Mouse (Mus musculus): Measurements from ENCODE around the gene Mcm3. TPM values are rescaled to one million over a fixed set of nuclear protein-coding genes. Genes with fewer than 3 reads are reported as not detected.
"Not testable (repeated sequence)": the region's sequence is repeated elsewhere in the genome, so short reads cannot be mapped to it uniquely, and the experiment has no call there.

The Mcm3 gene
- polyA plus RNA-seq, 1 experiment from 2014 or later: 84.3 TPM

DNA sequence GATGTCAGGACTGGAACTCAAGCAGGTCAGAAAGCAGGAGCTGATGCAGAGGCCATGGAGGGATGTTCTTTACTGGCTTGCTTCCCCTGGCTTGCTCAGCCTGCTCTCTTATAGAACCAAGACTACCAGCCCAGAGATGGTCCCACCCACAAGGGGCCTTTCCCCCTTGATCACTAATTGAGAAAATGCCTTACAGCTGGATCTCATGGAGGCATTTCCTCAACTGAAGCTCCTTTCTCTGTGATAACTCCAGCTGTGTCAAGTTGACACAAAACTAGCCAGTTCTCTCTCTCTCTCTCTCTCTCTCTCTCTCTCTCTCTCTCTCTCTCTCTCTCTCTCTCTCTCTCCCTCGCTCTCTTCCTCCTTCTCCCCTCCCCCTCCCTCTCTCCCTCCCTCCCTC is 29.6 kb downstream of the Mcm3 start, which contains the start of gene Il17f:
TSS of gene Il17f (minus strand) at position 101 of the 400 bp plus-strand sequence.
- not testable (repeated sequence) for H3K4me2 ChIP-seq (ENCODE audit: low read depth, low read length); H3K27ac ChIP-seq (ENCODE audit: low read length); H3K9me3 ChIP-seq (replicated peaks; ENCODE audit: control insufficient read depth, low read length); H3K4me3 ChIP-seq (ENCODE audit: low read length); H3K36me3 ChIP-seq (ENCODE audit: control insufficient read depth, insufficient read depth); H3K4me1 ChIP-seq (ENCODE audit: control insufficient read depth, insufficient read depth, low read length); H3K27me3 ChIP-seq (ENCODE audit: control insufficient read depth, insufficient read depth, low read length); ATAC-seq (replicated peaks; ENCODE audit: extremely low read depth, insufficient read depth, low FRiP score); H3K9ac ChIP-seq (ENCODE audit: low read length)
- 60% methylated on average over 1 of the region's 1 CpGs for WGBS

DNA sequence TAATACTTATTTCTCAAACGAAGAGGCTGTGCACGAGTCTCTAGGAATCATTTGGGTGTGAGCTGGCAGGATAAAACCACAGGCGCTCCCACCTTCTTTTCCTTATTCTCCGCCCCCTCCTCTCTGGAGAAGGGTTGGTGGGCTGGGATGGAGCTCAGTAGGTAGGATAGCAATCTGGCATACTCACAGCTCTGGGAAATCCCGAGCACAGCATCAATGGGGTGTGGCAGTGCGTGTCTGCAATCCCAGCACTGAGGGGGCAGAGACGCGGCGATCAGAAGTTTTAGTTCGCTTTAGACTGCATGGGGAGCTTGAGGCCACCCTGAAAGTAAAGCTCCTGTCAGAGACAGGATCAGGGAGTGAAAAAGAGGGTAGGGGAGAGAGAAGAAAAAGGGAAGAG is 31.7 kb downstream of the Mcm3 start:
- no peak overlapping the region for H3K27ac ChIP-seq (ENCODE audit: low read length)
- no peaks in the 10 kb centered on the region for H3K4me1 ChIP-seq (ENCODE audit: control insufficient read depth, insufficient read depth, low read length)
- no peak overlapping the region for H3K4me3 ChIP-seq (ENCODE audit: low read length)
- H3K9me3 ChIP-seq (replicated peaks; ENCODE audit: control insufficient read depth, low read length): no peaks in the 10 kb centered on the region
- no peaks in the 10 kb centered on the region; the same call in 1 of the 2 replicates for H3K27me3 ChIP-seq (ENCODE audit: control insufficient read depth, insufficient read depth, low read length)
- WGBS: 52% methylated on average over 10 of the region's 10 CpGs
- H3K36me3 ChIP-seq (ENCODE audit: control insufficient read depth, insufficient read depth): no peaks in the 10 kb centered on the region
- no peak overlapping the region for H3K9ac ChIP-seq (ENCODE audit: low read length)
- ATAC-seq (replicated peaks; ENCODE audit: extremely low read depth, insufficient read depth, low FRiP score): no peak
- peak overlapping the region; percentile 22; the same call in 1 of the 2 replicates for H3K4me2 ChIP-seq (ENCODE audit: low read depth, low read length)

DNA sequence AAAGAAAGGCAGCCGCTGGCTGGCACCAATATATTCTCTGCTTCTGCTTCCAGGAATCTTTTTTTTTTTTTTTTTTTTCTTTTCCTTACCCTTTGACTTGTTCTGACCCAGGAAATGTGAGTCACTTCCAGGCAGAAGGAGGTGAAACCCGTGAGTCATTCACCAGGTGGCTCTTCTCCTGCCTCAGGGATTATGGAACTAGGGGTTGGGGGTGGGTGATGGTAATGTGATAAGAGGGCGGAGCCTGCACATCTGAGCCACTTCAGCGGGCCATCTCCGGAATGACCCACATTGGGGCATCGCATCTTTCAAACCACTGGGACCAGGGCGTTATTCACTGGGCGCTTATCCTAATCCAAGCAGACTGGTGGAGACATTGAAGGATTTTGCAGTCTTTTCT is 33.1 kb downstream of the Mcm3 start:
- Histone ChIP-seq H3K4me1 (ENCODE audit: control insufficient read depth, insufficient read depth, low read length) (no peaks in the 10 kb centered on the region), H3K4me3 (ENCODE audit: low read length) (no peak overlapping the region), H3K36me3 (ENCODE audit: control insufficient read depth, insufficient read depth) (no peaks in the 10 kb centered on the region), H3K9ac (ENCODE audit: low read length) (no peak overlapping the region), H3K27me3 (ENCODE audit: control insufficient read depth, insufficient read depth, low read length) (no peaks in the 10 kb centered on the region; the same call in 1 of the 2 replicates), H3K9me3 (replicated peaks; ENCODE audit: control insufficient read depth, low read length) (no peaks in the 10 kb centered on the region), H3K27ac (ENCODE audit: low read length) (no peak overlapping the region), H3K4me2 (ENCODE audit: low read depth, low read length) (no peak overlapping the region)
- 46% methylated on average over 8 of the region's 8 CpGs for WGBS
- no peak for ATAC-seq (replicated peaks; ENCODE audit: extremely low read depth, insufficient read depth, low FRiP score)

DNA sequence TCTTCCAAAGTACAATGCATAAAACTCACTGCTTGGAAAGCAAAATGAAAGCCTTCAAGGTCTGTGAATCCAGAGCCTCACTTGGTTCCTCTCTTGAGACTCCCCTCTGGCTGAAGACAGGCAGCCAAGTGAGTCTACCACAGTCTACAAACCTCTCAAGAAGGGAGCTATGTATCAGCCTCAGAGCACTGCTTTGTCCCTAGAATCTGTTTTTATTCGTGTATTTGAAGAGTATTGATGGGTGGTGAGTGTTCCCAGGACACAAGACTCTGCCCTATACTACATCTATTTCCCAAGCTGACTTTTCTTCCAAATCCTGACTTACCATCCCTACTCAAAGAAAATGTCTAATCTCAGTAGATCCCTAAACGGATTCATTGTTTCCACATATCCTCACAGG is 41.7 kb downstream of the Mcm3 start:
- Histone ChIP-seq H3K9me3 (replicated peaks; ENCODE audit: control insufficient read depth, low read length) (no peaks in the 10 kb centered on the region), H3K4me3 (ENCODE audit: low read length) (no peak overlapping the region), H3K27ac (ENCODE audit: low read length) (no peak overlapping the region), H3K9ac (ENCODE audit: low read length) (no peak overlapping the region), H3K4me1 (ENCODE audit: control insufficient read depth, insufficient read depth, low read length) (no peaks in the 10 kb centered on the region), H3K4me2 (ENCODE audit: low read depth, low read length) (no peak overlapping the region), H3K27me3 (ENCODE audit: control insufficient read depth, insufficient read depth, low read length) (no peaks in the 10 kb centered on the region), H3K36me3 (ENCODE audit: control insufficient read depth, insufficient read depth) (no peaks in the 10 kb centered on the region)
- no peak for ATAC-seq (replicated peaks; ENCODE audit: extremely low read depth, insufficient read depth, low FRiP score)
- 64% methylated on average over 2 of the region's 2 CpGs for WGBS

DNA sequence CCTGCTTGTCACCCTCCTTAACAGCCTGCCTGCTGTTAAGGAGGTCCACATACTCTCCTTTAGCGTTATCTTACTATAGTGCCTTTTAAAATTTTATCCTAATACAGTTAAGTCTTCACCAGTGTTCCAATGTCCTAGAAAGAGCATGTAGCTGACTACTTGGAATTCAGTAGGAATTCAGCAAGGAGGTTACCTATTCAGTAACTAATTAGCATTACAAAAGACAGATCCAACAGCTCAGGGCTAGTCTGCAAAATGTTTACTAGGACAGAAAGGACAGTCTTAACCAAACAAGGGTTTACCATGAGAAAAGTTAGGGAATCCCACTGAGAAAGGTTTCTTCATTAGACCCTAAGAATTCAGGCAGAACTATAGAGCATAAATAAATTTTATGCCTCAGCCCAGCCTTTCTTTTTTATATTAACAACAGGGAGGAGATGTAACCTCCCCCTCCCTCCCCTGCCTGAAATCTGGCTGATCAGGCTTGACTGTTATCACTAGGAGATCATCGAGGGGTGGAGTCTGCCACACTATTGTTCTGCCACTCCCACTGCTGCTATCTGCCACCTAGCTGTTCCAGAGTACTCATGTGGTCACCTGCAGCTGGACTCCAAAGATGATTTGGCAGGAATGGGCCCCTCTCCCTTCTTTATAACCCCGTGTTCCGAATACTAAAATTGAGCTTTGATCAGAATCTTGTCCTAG is 45.9 kb downstream of the Mcm3 start:
- whole genome bisulfite sequencing: 81% methylated on average over 4 of the region's 4 CpGs

DNA sequence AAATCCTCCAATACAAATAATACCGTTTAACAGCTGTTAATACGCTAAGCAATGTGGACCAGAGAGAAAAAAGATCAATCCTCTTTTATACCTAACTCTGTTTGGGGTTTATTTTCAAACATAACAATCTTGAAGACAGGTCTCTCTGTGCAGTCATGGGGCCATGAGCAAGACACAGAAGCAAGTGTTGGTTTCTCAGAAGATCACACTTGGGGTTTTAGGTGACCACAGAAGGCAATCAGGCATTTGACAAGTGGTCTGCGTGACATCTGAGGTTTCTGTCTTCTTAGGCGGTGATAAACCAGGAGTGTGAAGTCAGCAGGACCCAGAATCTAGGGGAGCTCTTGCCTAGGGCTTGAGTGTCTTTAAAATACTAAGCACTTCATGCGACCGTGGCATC is 53.6 kb downstream of the Mcm3 start:
- Histone ChIP-seq H3K9ac (ENCODE audit: low read length) (no peak overlapping the region), H3K4me3 (ENCODE audit: low read length) (no peak overlapping the region), H3K27ac (ENCODE audit: low read length) (no peak overlapping the region), H3K4me2 (ENCODE audit: low read depth, low read length) (no peak overlapping the region), H3K4me1 (ENCODE audit: control insufficient read depth, insufficient read depth, low read length) (no peaks in the 10 kb centered on the region), H3K9me3 (replicated peaks; ENCODE audit: control insufficient read depth, low read length) (no peaks in the 10 kb centered on the region), H3K27me3 (ENCODE audit: control insufficient read depth, insufficient read depth, low read length) (no peaks in the 10 kb centered on the region), H3K36me3 (ENCODE audit: control insufficient read depth, insufficient read depth) (no peaks in the 10 kb centered on the region)
- 70% methylated on average over 6 of the region's 6 CpGs for WGBS
- ATAC-seq (replicated peaks; ENCODE audit: extremely low read depth, insufficient read depth, low FRiP score): no peak

More for the DNA sequence above, 45.9 kb downstream of the Mcm3 start:
- not testable (repeated sequence) for H3K27me3 ChIP-seq (ENCODE audit: control insufficient read depth, insufficient read depth, low read length); ATAC-seq (replicated peaks; ENCODE audit: extremely low read depth, insufficient read depth, low FRiP score); H3K9ac ChIP-seq (ENCODE audit: low read length); H3K4me2 ChIP-seq (ENCODE audit: low read depth, low read length); H3K36me3 ChIP-seq (ENCODE audit: control insufficient read depth, insufficient read depth); H3K4me1 ChIP-seq (ENCODE audit: control insufficient read depth, insufficient read depth, low read length); H3K4me3 ChIP-seq (ENCODE audit: low read length); H3K9me3 ChIP-seq (replicated peaks; ENCODE audit: control insufficient read depth, low read length); H3K27ac ChIP-seq (ENCODE audit: low read length)

DNA sequence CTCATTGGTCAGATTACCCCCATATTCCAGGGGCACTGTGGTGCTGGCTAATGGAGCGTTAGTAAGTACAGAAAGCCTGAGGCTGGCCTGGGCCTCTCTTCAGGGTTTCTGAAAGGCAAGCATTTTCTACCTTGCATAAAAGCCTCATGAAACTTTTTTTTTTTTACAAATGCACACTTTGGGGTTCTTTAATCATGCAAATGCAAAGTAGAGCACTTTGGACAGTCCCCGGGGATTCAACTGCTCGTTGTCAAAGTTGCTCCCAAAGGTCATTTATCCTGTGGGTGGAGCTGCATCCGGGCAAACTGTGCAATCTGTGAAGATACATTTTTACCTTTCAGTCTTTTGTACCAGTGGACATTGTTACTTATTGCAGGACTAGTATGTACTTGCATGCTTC is 58.7 kb downstream of the Mcm3 start:
- Histone ChIP-seq H3K27ac (ENCODE audit: low read length) (no peak overlapping the region), H3K4me2 (ENCODE audit: low read depth, low read length) (no peak overlapping the region), H3K4me3 (ENCODE audit: low read length) (no peak overlapping the region), H3K9ac (ENCODE audit: low read length) (no peak overlapping the region), H3K9me3 (replicated peaks; ENCODE audit: control insufficient read depth, low read length) (no peaks in the 10 kb centered on the region), H3K27me3 (ENCODE audit: control insufficient read depth, insufficient read depth, low read length) (no peaks in the 10 kb centered on the region), H3K4me1 (ENCODE audit: control insufficient read depth, insufficient read depth, low read length) (no peaks in the 10 kb centered on the region), H3K36me3 (ENCODE audit: control insufficient read depth, insufficient read depth) (no peaks in the 10 kb centered on the region)
- no peak for ATAC-seq (replicated peaks; ENCODE audit: extremely low read depth, insufficient read depth, low FRiP score)
- 76% methylated on average over 4 of the region's 4 CpGs for WGBS

DNA sequence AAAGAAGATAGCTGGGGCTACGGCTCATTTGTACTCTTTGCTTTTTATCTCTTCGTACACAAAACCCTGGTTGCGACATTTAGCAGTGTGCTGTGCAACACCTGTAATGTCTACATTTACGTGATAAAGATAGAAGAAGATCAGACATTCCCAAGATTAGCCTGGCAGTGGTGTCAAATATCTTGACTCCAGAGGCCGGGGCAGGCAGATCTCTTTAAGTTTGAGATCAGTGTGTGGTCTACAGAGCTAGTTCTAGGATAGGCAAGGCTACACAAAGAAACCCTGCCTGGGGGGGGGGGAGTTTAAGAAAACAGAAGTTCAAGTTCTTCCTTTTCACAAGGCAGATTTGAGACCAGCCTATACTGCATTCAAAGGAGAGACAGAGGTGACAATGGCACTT is 59.8 kb downstream of the Mcm3 start:
- Histone ChIP-seq H3K4me3 (ENCODE audit: low read length) (no peak overlapping the region), H3K9ac (ENCODE audit: low read length) (no peak overlapping the region), H3K27ac (ENCODE audit: low read length) (no peak overlapping the region), H3K36me3 (ENCODE audit: control insufficient read depth, insufficient read depth) (no peaks in the 10 kb centered on the region), H3K4me2 (ENCODE audit: low read depth, low read length) (no peak overlapping the region), H3K4me1 (ENCODE audit: control insufficient read depth, insufficient read depth, low read length) (no peaks in the 10 kb centered on the region), H3K27me3 (ENCODE audit: control insufficient read depth, insufficient read depth, low read length) (no peaks in the 10 kb centered on the region), H3K9me3 (replicated peaks; ENCODE audit: control insufficient read depth, low read length) (no peaks in the 10 kb centered on the region)
- no peak for ATAC-seq (replicated peaks; ENCODE audit: extremely low read depth, insufficient read depth, low FRiP score)
- 62% methylated on average over 5 of the region's 5 CpGs for WGBS

DNA sequence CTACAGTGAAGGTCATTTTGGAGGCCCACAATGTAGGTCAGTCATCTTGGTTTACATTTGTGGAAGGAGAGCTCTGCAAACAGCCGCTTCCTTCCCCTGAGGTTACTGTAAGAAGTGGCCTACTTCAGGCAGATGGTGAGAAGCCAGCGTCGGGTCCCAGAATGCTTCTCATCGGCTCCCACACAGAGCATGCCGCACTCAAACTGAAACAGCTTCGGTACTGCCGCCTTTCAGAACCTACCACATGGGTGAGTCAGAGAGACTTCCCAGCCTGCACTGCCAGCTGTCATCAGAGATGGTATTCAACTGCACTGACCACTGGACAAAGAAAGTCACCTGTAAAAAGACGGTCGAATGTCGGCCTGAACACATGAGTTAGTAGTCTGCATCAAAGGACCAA is 60.3 kb downstream of the Mcm3 start:
- Histone ChIP-seq H3K4me3 (ENCODE audit: low read length) (no peak overlapping the region), H3K9ac (ENCODE audit: low read length) (no peak overlapping the region), H3K27ac (ENCODE audit: low read length) (no peak overlapping the region), H3K4me2 (ENCODE audit: low read depth, low read length) (no peak overlapping the region), H3K4me1 (ENCODE audit: control insufficient read depth, insufficient read depth, low read length) (no peaks in the 10 kb centered on the region), H3K36me3 (ENCODE audit: control insufficient read depth, insufficient read depth) (no peaks in the 10 kb centered on the region), H3K9me3 (replicated peaks; ENCODE audit: control insufficient read depth, low read length) (no peaks in the 10 kb centered on the region), H3K27me3 (ENCODE audit: control insufficient read depth, insufficient read depth, low read length) (no peaks in the 10 kb centered on the region)
- ATAC-seq (replicated peaks; ENCODE audit: extremely low read depth, insufficient read depth, low FRiP score): no peak
- WGBS: 81% methylated on average over 10 of the region's 10 CpGs

Data from heart, embryonic 16.5 days (tissue).